28 mouse cellular contexts compared by ENCODE assay signal in genomic region chr10:76572151-76572550, GRCm38 (mm10). TPM values are rescaled to one million over a fixed set of nuclear protein-coding genes. Genes with fewer than 3 reads are reported as not detected.
DNase-seq lines count a peak whose midpoint lies in the region; ATAC-seq and TF ChIP-seq lines count a peak whose summit lies in the region.
"Had no signal": no experiment of that assay in that cellular context is flagged by ENCODE, and none has a peak within 500 bp of the region (broad histone marks: within the 10 kb centered on the region; RNA-seq: fewer than 3 reads in every experiment).

No protein-coding gene starts in this region.

- TF ChIP-seq POLR2A in liver, adult 2 months (IDR thresholded peaks at IDR 0.05; ENCODE audit: extremely low read depth, insufficient read depth, low read length): no peak
- no peak for TF ChIP-seq POLR2A in brain, embryonic 14.5 days (IDR thresholded peaks at IDR 0.05; ENCODE audit: borderline replicate concordance, extremely low read depth, insufficient read depth, insufficient read length, poor library complexity, severe bottlenecking)

- H3K36me3 ChIP-seq in liver, adult 2 months (ENCODE audit: control insufficient read depth, insufficient read depth, low read length): peaks cover 2% of the 10 kb centered on the region; the same call in 1 of the 2 replicates
- no peaks in the 10 kb centered on the region for H3K36me3 ChIP-seq in liver, embryonic 11.5 days (ENCODE audit: control insufficient read depth, insufficient read depth, low read length)
- H3K36me3 ChIP-seq: G1E had no signal

- no peak for TF ChIP-seq CTCF in liver, adult 2 months (IDR thresholded peaks at IDR 0.05; ENCODE audit: low read depth, low read length)
- no peak for TF ChIP-seq CTCF in brain, embryonic 14.5 days (IDR thresholded peaks at IDR 0.05; ENCODE audit: borderline replicate concordance, extremely low read depth, insufficient read depth, insufficient read length)

- peak; percentile 92 for DNase-seq in liver, adult 2 months (ENCODE audit: extremely low read depth, low read depth, low spot score)
- no peak for DNase-seq in liver, embryonic 11.5 days (ENCODE audit: low spot score)
- peak; percentile 13 for DNase-seq in Muller cell, postnatal 12 days (ENCODE audit: inconsistent ontology term)
- peak; percentile 25 for DNase-seq in brain, embryonic 14.5 days (ENCODE audit: low read depth)
- no peak for DNase-seq in cerebellum, postnatal 14 days
- no peak for DNase-seq in left cerebral cortex, postnatal 14 days (ENCODE audit: low spot score in 2 of 2)
- DNase-seq: adrenal gland, adult 2 months; adrenal gland, adult 8-10 months; adrenal gland, postnatal 10 days; adrenal gland, postnatal 14 days; adrenal gland, postnatal 25 days; adrenal gland, postnatal 36 days; B cell, adult 2 months; cerebellum, adult 11 months; cerebellum, adult 11-12 months; cerebellum, adult 18-20 months; cerebellum, adult 2 months; cerebellum, adult 8-10 months had no signal

- H3K4me2 ChIP-seq in liver, embryonic 11.5 days: no peak overlapping the region

- H3K27ac ChIP-seq in liver, adult 2 months (replicated peaks; ENCODE audit: insufficient read depth, low read depth, low read length): peak overlapping the region; percentile 45
- no peak overlapping the region for H3K27ac ChIP-seq in liver, embryonic 11.5 days (ENCODE audit: low read depth, low read length)

- no peak overlapping the region for H3K9ac ChIP-seq in liver, adult 2 months (ENCODE audit: low read depth, low read length)
- no peak overlapping the region for H3K9ac ChIP-seq in liver, embryonic 11.5 days (ENCODE audit: low read depth, low read length)

- WGBS in liver, adult 2 months: 18% methylated on average over 3 of the region's 3 CpGs
- WGBS in liver, embryonic 11.5 days: 74% methylated on average over 3 of the region's 3 CpGs

- intact Hi-C loops in left cerebral cortex, postnatal 14 days (cut with DNase I): no loop called here

- H3K4me1 ChIP-seq in liver, adult 2 months (ENCODE audit: control insufficient read depth, insufficient read depth, low read length): peaks cover 24% of the 10 kb centered on the region
- no peaks in the 10 kb centered on the region for H3K4me1 ChIP-seq in liver, embryonic 11.5 days (replicated peaks; ENCODE audit: control insufficient read depth, insufficient read depth, low read length)

- H3K79me2 ChIP-seq in liver, adult 2 months (ENCODE audit: control insufficient read depth, insufficient read depth, low read length): no peaks in the 10 kb centered on the region

- H3K27me3 ChIP-seq in liver, adult 2 months (ENCODE audit: control insufficient read depth, insufficient read depth, low read length): no peaks in the 10 kb centered on the region
- no peaks in the 10 kb centered on the region for H3K27me3 ChIP-seq in liver, embryonic 11.5 days (replicated peaks; ENCODE audit: control insufficient read depth, insufficient read depth, low read length)
- H3K27me3 ChIP-seq: Patski had no signal

- H3K9me3 ChIP-seq in liver, embryonic 11.5 days (ENCODE audit: control insufficient read depth, low read length): no peaks in the 10 kb centered on the region
- H3K9me3 ChIP-seq: G1E had no signal

- no peak for ATAC-seq in liver, embryonic 11.5 days (replicated peaks; ENCODE audit: low FRiP score)
- ATAC-seq: activated CD4-positive, CD25-positive, alpha-beta regulatory T cell, adult 4 months; CD4-positive, CD25-positive, alpha-beta regulatory T cell, adult 4 months; Patski had no signal

- H3K4me3 ChIP-seq in liver, adult 2 months (ENCODE audit: insufficient read depth, low read depth, low read length): no peak overlapping the region
- H3K4me3 ChIP-seq in liver, embryonic 11.5 days (ENCODE audit: low read depth, low read length): no peak overlapping the region

RNA-seq across cellular contexts. Expression of gene Ftcd, which starts 3.3 kb away (rescaled TPM):
- total RNA-seq in liver, adult 2 months (2014; rRNA removed): 335 and 349 TPM in 2 replicates
- polyA plus RNA-seq in liver, adult 2 months (2012; rRNA removed): 526 and 676 TPM in 2 replicates
- 13.3 and 17.3 TPM in 2 replicates for polyA plus RNA-seq in liver, embryonic 11.5 days (2014; fragmentation: Nextera tagmentation; extraction: Ambion mirVana)
- polyA plus RNA-seq in brain, embryonic 14.5 days (2012; rRNA removed): 0.03 and 0.04 TPM in 2 replicates
- not detected for total RNA-seq in left cerebral cortex, postnatal 14 days (2021)
- total RNA-seq: adrenal gland, adult 18-20 months; adrenal gland, postnatal 25 days; CH12.LX; ES-E14; MEL had no signal
- polyA plus RNA-seq: activated CD4-positive, CD25-positive, alpha-beta regulatory T cell, adult 4 months; C2C12; CD4-positive, CD25-positive, alpha-beta regulatory T cell, adult 4 months; cerebellum, adult 2 months; G1E had no signal

RNA-seq across cellular contexts. Expression of gene Spatc1l, which starts 10.1 kb away (rescaled TPM):
- not detected in 2 replicates for total RNA-seq in liver, adult 2 months (2014; rRNA removed)
- polyA plus RNA-seq in liver, adult 2 months (2012; rRNA removed): 0.13 and 0.14 TPM in 2 replicates
- polyA plus RNA-seq in liver, embryonic 11.5 days (2014; fragmentation: Nextera tagmentation; extraction: Ambion mirVana): not detected in 2 replicates
- polyA plus RNA-seq in brain, embryonic 14.5 days (2012; rRNA removed): 0.36 and 0.39 TPM in 2 replicates
- total RNA-seq in left cerebral cortex, postnatal 14 days (2021): not detected
- total RNA-seq: adrenal gland, adult 2 months; adrenal gland, adult 8-10 months; adrenal gland, postnatal 10 days; adrenal gland, postnatal 14 days; adrenal gland, postnatal 25 days; adrenal gland, postnatal 4 days; ES-E14; MEL had no signal
- polyA plus RNA-seq: activated CD4-positive, CD25-positive, alpha-beta regulatory T cell, adult 4 months; adrenal gland, adult 2 months; CD4-positive, CD25-positive, alpha-beta regulatory T cell, adult 4 months; G1E; Patski had no signal

RNA-seq across cellular contexts. Expression of gene Lss, which starts 40.8 kb away (rescaled TPM):
- total RNA-seq in liver, adult 2 months (2014; rRNA removed): 42.6 and 53.4 TPM in 2 replicates
- 45.7 and 62.6 TPM in 2 replicates for polyA plus RNA-seq in liver, adult 2 months (2012; rRNA removed)
- 48.3 and 56.0 TPM in 2 replicates for polyA plus RNA-seq in liver, embryonic 11.5 days (2014; fragmentation: Nextera tagmentation; extraction: Ambion mirVana)
- polyA plus RNA-seq in brain, embryonic 14.5 days (2012; rRNA removed): 51.4 and 57.8 TPM in 2 replicates
- 10 to 100 TPM; 48.9 to 56.0 TPM for total RNA-seq in left cerebral cortex, postnatal 14 days (2021)

RNA-seq across cellular contexts. Expression of gene Col6a2, which starts 51.3 kb away (rescaled TPM):
- total RNA-seq in liver, adult 2 months (2014; rRNA removed): 1.8 and 2.9 TPM in 2 replicates
- 3.2 and 3.6 TPM in 2 replicates for polyA plus RNA-seq in liver, adult 2 months (2012; rRNA removed)
- polyA plus RNA-seq in liver, embryonic 11.5 days (2014; fragmentation: Nextera tagmentation; extraction: Ambion mirVana): 16.1 and 18.2 TPM in 2 replicates
- polyA plus RNA-seq in brain, embryonic 14.5 days (2012; rRNA removed): 28.1 and 49.8 TPM in 2 replicates
- 10 to 100 TPM; 15.6 to 16.4 TPM for total RNA-seq in left cerebral cortex, postnatal 14 days (2021)
- total RNA-seq: CH12.LX, MEL had no signal
- polyA plus RNA-seq: CD4-positive, CD25-positive, alpha-beta regulatory T cell, adult 4 months; G1E had no signal

Comparison
In these comparisons a context has a peak if more than half of its experiments do, and no peak if none do; other contexts are left out.
1. DNase-seq: peak in liver, adult 2 months (single experiment), Muller cell, postnatal 12 days (single experiment) and brain, embryonic 14.5 days (single experiment); none in liver, embryonic 11.5 days (single experiment), cerebellum, postnatal 14 days (0 of 2) and left cerebral cortex, postnatal 14 days (0 of 2).
2. RNA of gene Ftcd, which starts 3.3 kb away (polyA plus RNA-seq): 526 to 676 TPM in liver, adult 2 months; 13.3 to 17.3 TPM in liver, embryonic 11.5 days and 0.03 to 0.04 TPM in brain, embryonic 14.5 days; every median in the first group is over 10 times any median in the second.